Mouse (Mus musculus) heart, postnatal 4 days (tissue): ENCODE results near the gene Yy1. TPM values are rescaled to one million over a fixed set of nuclear protein-coding genes. Genes with fewer than 3 reads are reported as not detected.
"Not testable (repeated sequence)": the region's sequence is repeated elsewhere in the genome, so short reads cannot be mapped to it uniquely, and the experiment has no call there.

ENCODE experiments used
- DNase-seq: peaks from one replicate; pipeline ENCODE4 v3.0.0; 2021
- total RNA-seq, 2 experiments: library from RNA; stranded (reverse); gene quantifications; 2 replicates each; pipeline ENCODE4 v1.2.3; 2021

Yy1 gene
- total RNA-seq, 2 experiments from 2014 or later = 39.6 to 40.5 TPM

GRCm38 (mm10) chr12:108826282-108826957 is 33.6 kb downstream of the Yy1 start:
- no peak for DNase-seq

- DNase-seq = no peak
Observed at GRCm38 (mm10) chr12:108826958-108827535, 34.3 kb downstream of the Yy1 start.

GRCm38 (mm10) chr12:108827641-108828040 is 34.9 kb downstream of the Yy1 start:
- DNase-seq = no peak

GRCm38 (mm10) chr12:108829636-108830035 is 36.9 kb downstream of the Yy1 start:
- no peak for DNase-seq

GRCm38 (mm10) chr12:108830358-108830757 is 37.6 kb downstream of the Yy1 start:
- no peak for DNase-seq

GRCm38 (mm10) chr12:108831966-108832643 is 39.3 kb downstream of the Yy1 start:
- peak; percentile 55 for DNase-seq

GRCm38 (mm10) chr12:108832851-108833250 is 40.1 kb downstream of the Yy1 start:
- DNase-seq = no peak

GRCm38 (mm10) chr12:108833408-108833807 is 40.6 kb downstream of the Yy1 start:
- no peak for DNase-seq

GRCm38 (mm10) chr12:108834337-108834736 is 41.6 kb downstream of the Yy1 start:
- no peak for DNase-seq

GRCm38 (mm10) chr12:108834786-108835185 is 42.0 kb downstream of the Yy1 start:
- DNase-seq = no peak

- DNase-seq = no peak
Observed at GRCm38 (mm10) chr12:108835208-108835839, 42.6 kb downstream of the Yy1 start.

GRCm38 (mm10) chr12:108835840-108836409 is 43.2 kb downstream of the Yy1 start, which contains the start of the genes Slc25a29 and Slc25a47:
Gene Slc25a29, minus strand, starts transcription at chr12:108835883.
Gene Slc25a47, plus strand, starts transcription at chr12:108836046.
- DNase-seq = peak; percentile 97

GRCm38 (mm10) chr12:108836722-108837121 is 43.9 kb downstream of the Yy1 start:
- no peak for DNase-seq

GRCm38 (mm10) chr12:108841181-108841580 is 48.4 kb downstream of the Yy1 start:
- no peak for DNase-seq

- no peak for DNase-seq
Observed at GRCm38 (mm10) chr12:108842663-108843062, 49.9 kb downstream of the Yy1 start.

- not testable (repeated sequence) for DNase-seq
Observed at GRCm38 (mm10) chr12:108848033-108848432, 55.3 kb downstream of the Yy1 start.

- DNase-seq = no peak
Observed at GRCm38 (mm10) chr12:108849488-108850022, 56.8 kb downstream of the Yy1 start.

- no peak for DNase-seq
Observed at GRCm38 (mm10) chr12:108850129-108850528, 57.4 kb downstream of the Yy1 start.

- DNase-seq = no peak
Observed at GRCm38 (mm10) chr12:108850886-108851285, 58.1 kb downstream of the Yy1 start.

- no peak for DNase-seq
Observed at GRCm38 (mm10) chr12:108852822-108853221, 60.0 kb downstream of the Yy1 start.

GRCm38 (mm10) chr12:108855081-108855480 is 62.3 kb downstream of the Yy1 start:
- no peak for DNase-seq

- DNase-seq = no peak
Observed at GRCm38 (mm10) chr12:108856186-108856585, 63.4 kb downstream of the Yy1 start.
